Mouse (Mus musculus): ENCODE measurements around the gene Dxo.
A peak's percentile ranks its signal among the peaks of the same experiment; 100 is the strongest.

Dxo gene

DNA sequence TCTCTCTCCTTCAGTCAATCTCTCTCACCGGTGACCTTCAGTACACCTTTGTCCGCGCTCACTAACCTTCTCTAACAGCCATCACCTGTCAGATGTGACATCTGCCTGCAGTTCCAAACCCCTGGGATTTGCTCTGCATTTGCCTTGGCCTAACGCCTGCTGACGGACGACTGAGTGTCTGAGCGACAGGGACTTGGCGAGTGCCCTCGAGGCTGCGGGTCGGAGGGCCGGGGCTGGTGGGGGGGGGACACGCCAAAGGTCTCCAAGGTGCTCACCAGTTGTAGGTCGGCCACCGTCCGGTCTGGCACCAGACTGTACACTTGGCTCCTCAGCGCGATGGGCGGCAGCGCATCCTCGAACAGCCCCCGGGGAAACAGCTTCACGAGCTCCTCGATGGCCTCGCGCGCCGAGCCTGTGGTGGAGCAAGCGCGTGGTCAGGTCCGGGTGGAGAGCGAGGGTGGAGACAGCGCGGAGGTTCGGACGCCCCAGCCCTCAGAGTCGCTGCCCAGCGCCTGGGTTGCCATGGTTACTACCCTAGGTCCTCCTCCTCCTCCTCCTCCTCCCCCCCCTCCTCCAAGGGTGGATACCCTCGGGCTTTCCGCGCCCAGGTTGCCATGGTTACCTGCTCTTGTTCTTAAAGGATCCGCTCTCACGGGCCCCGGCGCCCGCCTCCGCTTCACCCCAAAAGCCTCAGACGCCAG is 514 bp upstream of the Dxo start:
- DNase-seq (ENCODE audit: low read depth) = no peak

DNA sequence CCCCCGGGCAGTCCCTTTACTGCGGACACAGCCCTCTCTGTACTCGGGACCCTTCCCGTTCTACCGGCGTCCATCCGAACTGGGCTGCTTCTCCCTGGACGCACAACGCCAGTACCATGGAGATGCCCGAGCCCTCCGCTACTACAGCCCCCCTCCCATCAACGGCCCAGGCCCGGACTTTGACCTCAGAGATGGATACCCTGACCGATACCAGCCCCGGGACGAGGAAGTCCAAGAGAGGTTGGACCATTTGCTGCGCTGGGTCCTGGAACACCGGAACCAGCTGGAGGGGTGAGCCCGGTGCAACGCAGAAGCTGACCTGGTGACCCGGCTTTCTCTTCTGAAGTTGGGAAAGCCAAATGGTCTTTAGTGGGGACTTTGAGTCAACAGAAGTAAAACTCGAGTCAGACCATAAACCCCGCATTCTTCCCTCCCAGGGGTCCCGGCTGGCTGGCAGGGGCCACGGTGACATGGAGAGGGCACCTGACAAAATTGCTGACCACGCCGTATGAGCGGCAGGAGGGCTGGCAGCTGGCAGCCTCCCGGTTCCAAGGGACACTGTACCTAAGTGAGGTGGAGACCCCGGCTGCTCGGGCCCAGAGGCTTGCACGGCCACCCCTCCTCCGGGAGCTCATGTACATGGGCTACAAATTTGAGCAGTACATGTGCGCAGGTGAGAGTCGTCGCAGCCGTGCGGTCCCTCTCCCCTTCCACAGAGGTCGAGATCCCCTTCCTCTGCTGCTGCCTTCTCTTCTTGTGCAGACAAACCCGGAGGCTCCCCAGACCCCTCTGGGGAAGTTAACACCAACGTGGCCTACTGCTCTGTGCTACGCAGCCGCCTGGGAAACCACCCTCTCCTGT is 875 bp downstream of the Dxo start:
- DNase-seq (ENCODE audit: low read depth) = no peak

DNA sequence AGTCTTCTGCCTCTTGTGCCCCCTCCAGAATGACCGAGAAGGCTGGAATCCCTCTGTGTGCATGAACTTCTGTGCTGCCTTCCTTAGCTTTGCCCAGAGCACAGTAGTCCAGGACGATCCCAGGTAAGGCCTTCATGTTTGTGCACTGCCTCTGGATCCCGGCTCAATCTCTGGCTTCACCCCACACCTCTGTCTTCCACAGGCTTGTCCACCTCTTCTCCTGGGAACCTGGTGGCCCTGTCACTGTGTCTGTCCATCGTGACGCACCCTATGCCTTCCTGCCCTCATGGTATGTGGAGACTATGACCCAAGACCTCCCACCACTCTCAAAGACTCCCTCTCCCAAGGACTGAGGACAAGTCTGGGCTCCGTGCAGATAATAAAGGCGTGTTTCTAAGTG is 2.0 kb downstream of the Dxo start:
- no peak for DNase-seq (ENCODE audit: low read depth)

DNA sequence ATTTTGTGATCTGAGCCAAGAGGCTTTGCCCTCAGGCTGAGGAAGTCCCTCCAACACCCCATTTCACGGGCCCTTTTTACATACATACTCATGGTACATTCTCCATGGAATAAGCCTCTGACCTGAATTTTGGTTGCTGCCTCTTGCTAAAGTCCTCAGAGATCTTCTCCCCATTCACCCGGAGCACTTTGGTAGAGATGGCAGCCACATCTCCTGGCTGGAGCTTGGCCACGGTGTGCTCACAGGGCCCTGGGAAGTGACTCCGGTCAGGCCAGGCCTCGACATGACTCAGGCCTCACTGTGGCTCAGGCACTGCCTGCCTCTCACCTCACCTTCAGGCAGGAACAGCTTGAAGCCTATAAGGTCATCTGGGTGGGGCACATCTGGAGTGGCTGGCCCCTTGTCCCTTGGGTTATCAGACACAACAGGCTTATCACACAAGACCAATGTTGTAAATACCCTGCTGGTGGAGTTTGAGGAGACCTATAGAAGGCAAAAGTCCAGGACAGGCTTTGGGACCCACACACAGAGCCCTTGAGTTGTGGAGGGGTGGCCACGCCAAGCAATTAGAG is 4.0 kb downstream of the Dxo start:
- no peak for DNase-seq (ENCODE audit: low read depth)

GRCm38 (mm10) chr17:34844884-34845283 is 8.1 kb downstream of the Dxo start:
- DNase-seq (ENCODE audit: low read depth) = no peak

DNA sequence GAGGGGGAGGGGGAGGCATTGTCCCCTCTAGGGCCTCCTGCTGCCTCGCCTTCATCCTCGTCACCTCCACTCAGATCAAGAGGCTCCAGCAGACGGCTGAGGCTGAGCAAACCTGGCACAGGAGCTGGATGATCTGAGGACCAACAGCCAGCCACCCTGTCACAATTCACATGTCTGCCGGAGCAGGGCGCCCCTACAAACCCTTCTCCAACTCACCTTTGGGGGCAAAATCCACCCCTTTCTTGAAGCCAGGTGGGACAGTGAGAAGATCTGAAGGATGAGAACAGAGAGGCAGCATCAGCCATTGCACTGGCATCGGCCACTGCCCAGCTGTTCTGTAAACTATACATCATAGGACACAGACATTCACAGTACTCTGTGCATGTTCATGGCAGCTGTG is 10.4 kb downstream of the Dxo start:
- no peak for DNase-seq (ENCODE audit: low read depth)

- no peak for DNase-seq (ENCODE audit: low read depth)
Measured at GRCm38 (mm10) chr17:34847615-34848014, 10.8 kb downstream of the Dxo start.

- DNase-seq (ENCODE audit: low read depth) = peak; percentile 99
Measured at GRCm38 (mm10) chr17:34849722-34850516, 13.1 kb downstream of the Dxo start, which contains the start of the genes Skiv2l and Nelfe. Skiv2l (minus strand) TSS chr17:34850210. Nelfe (plus strand) TSS chr17:34850391.

- DNase-seq (ENCODE audit: low read depth) = peak; percentile 10
Measured at GRCm38 (mm10) chr17:34850517-34851125, 13.8 kb downstream of the Dxo start.

GRCm38 (mm10) chr17:34853511-34853910 is 16.7 kb downstream of the Dxo start:
- no peak for DNase-seq (ENCODE audit: low read depth)

- DNase-seq (ENCODE audit: low read depth) = no peak
Measured at GRCm38 (mm10) chr17:34854761-34855160, 17.9 kb downstream of the Dxo start.

DNA sequence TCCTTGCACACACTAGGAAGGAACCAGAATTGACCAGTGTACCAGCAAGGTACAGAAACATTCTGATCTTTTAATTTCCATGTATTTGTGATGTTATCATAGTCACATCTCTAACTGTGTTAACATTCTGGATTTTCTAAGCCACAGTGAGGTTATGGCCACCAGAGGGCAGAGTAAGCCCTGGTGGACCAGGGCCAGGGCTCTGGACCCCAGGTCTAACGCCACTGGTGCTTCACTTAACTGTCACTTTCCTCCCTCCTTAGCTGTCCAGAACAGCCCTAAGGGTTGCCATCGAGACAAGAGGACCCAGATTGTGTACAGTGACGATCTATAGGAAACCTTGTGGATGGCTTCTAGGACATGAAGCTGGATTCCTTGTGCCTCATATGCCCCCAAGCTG is 19.0 kb downstream of the Dxo start:
- peak; percentile 88 for DNase-seq (ENCODE audit: low read depth)

GRCm38 (mm10) chr17:34858670-34859069 is 21.9 kb downstream of the Dxo start:
- DNase-seq (ENCODE audit: low read depth) = no peak

DNA sequence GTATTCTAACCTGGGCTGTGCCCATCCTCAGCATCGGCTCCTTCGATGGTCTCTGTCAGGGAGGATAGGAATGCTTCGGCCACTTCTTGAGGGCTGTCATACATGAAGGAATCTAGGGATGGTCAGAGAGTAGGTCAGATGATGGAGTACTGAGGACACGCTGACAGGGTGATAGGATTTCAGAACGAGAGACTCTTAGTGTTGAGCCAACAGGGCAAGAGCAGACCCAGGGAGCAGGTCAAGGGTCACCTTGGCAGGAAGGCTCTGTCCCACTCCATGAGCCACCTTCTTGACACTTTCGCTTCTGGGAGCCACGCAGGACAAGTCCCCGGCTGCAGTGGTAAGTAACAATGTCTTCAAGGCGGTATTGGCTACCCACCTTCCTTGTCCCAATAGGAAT is 23.7 kb downstream of the Dxo start:
- no peak for DNase-seq (ENCODE audit: low read depth)

DNA sequence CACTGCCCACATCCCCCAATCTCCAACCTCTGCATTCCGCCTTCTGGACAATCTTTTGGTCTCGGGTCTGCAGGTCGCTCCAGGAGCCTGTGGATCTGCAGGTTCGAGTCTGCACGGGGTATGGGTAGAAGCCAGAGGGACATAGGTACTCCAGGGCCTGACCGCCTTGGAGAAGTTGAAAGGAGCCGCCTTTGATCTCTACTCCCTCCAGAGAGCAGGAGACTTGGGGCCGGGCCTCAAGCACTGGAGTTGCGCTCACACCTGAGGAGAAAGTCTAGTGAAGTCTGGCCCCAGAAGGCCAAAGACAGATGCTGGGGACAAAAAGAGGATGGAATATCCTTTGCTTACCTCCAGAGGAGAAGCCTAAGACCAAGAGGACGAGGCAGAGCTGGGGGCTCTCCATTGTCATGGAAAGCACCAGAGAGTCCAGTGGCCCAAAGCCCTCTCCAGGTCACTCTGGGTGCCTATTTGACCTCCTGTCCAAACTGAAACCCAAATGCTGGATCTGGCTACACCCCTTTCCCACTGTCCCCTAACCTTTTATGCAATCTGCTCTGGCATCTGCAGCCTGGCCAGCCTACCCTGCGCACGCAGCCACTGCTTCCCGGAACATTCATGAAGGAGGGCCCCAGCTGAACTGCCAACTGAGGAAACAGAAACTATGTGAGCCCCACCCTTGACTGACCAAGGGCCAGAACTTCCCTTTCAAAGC is 25.0 kb downstream of the Dxo start:
- DNase-seq (ENCODE audit: low read depth) = no peak

DNA sequence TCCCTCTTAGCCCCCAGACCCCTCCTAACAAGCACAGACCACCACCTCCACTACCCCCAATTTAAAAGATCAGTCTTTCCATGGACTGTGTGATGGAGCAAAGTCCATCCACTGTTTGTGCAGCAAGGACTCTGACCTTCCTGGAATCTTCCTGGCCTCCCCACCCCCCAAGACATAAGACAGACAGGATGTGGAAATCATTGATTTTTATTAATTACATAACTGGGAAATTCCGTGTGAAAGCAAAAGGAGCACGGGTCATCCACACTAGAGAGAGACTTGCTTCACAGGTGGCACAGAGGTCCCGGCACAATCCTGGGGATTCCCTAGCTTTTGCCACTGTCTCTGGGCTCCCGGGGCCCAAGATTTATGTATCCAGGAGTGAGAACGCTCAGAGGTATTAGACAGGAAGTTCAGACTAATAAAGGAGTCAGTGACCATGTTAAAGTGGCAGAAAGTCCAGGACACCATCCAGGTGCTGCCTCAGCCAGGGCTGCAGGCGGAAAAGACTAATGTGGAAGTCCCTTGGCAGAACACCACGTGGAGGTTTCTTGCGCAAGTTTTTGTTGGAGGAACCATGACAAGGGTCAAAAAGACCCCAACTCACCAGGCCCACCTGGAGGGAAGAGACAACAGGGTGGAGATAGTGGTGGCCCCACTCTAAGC is 25.7 kb downstream of the Dxo start, which contains the start of gene Cfb:
Cfb (minus strand) TSS at position 103 of the 666 bp plus-strand sequence.
- no peak for DNase-seq (ENCODE audit: low read depth)

DNA sequence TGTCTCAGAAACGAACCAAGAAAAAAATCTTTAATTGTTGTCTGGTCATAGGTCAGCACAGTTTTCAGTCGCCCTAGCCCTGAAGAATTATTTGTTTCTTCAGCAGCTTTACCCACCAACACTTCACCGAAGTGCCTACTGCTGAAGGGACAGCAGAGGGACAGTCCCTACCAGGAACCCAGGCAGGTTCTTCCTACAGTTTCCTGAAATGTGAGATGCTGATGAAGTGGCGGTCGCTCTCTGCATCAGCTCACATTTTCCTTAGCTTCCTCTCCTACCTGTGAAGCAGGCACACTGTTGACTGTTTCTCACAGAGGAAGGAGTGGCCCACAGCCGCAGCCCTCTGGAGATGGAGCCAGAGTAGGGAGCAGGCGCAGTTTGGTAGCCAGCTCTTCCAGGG is 29.2 kb downstream of the Dxo start:
- DNase-seq (ENCODE audit: low read depth) = no peak

DNA sequence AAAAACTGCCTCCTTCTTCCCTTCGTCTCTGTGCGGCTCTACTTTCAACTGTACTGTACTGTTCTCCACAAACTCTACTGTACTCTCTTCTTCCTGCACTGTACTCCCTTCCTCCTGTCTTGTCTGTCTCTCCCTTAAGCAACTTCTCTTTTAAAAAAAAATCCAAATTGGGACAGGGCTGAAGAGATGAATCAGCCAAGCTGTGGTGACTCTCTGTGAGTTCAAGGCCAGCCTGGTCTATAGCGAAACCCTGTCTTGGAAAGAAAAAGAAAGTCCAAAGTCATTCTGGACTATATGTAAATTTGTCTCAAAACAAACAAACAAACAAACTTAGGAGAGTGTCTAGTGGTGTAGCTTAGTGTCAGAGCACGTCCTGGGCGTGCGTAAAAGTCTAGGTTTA is 37.5 kb downstream of the Dxo start:
- no peak for DNase-seq (ENCODE audit: low read depth)

GRCm38 (mm10) chr17:34879336-34879879 is 42.6 kb downstream of the Dxo start, which contains the start of gene Zbtb12:
Zbtb12 (plus strand) TSS chr17:34879483.
- peak; percentile 51 for DNase-seq (ENCODE audit: low read depth)

GRCm38 (mm10) chr17:34881166-34881565 is 44.3 kb downstream of the Dxo start:
- peak; percentile 70 for DNase-seq (ENCODE audit: low read depth)
